Mouse (Mus musculus): ENCODE results near the gene Bri3.

GRCm38 (mm10) chr5:144206069-144206468 lies 38.2 kb upstream of the Bri3 start:
- no peak for TF ChIP-seq NRF1 (IDR thresholded peaks at IDR 0.05; ENCODE audit: insufficient read depth, low read depth, low read length, poor library complexity, severe bottlenecking)
- no peak for TF ChIP-seq CTCF (IDR thresholded peaks at IDR 0.05 in 2 of 3, conservative IDR thresholded peaks at IDR 0.05 in 1 of 3; ENCODE audit: control insufficient read depth in 1 of 3, insufficient read depth in 1 of 3, low read depth in 2 of 3, low read length in 3 of 3, poor library complexity in 1 of 3, severe bottlenecking in 1 of 3)
- no peak for TF ChIP-seq CHD2 (IDR thresholded peaks at IDR 0.05; ENCODE audit: low read length)
- TF ChIP-seq GABPA (IDR thresholded peaks at IDR 0.05; ENCODE audit: low read depth, low read length): no peak
